Mouse (Mus musculus) limb, embryonic 11.5 days (tissue): ENCODE measurements around the gene Gm6367. TPM values are rescaled to one million over a fixed set of nuclear protein-coding genes. Genes with fewer than 3 reads are reported as not detected.
"Not testable (repeated sequence)": the region's sequence is repeated elsewhere in the genome, so short reads cannot be mapped to it uniquely, and the experiment has no call there.

ENCODE experiments used
- ATAC-seq: fragments of 200-750 bp; cut with Nextera tagmentation; 2 replicates; pipeline ENCODE4 v1.8.0; 2017; ENCODE audit warnings: low read depth; ENCODE audit not compliant: insufficient number of reproducible peaks, low FRiP score, low TSS enrichment
- DNase-seq: peaks from one replicate; pipeline ENCODE4 v3.0.0-alpha.2; 2015; ENCODE audit warnings: low spot score
- H3K27ac ChIP-seq: fragments of 300-500 bp; sonication (generic); replicated peaks from 2 replicates; pipeline ENCODE4 v1.5.1; 2014; ENCODE audit warnings: low read depth, mild to moderate bottlenecking, low read length
- H3K27me3 ChIP-seq: fragments of 300-500 bp; sonication (generic); 2 replicates; pipeline ENCODE4 v1.6.1; 2014; ENCODE audit warnings: mild to moderate bottlenecking, low read length, mixed read lengths; ENCODE audit not compliant: control insufficient read depth, insufficient read depth
- H3K36me3 ChIP-seq: fragments of 300-500 bp; sonication (generic); 2 replicates; pipeline ENCODE4 v1.6.1; 2014; ENCODE audit warnings: mild to moderate bottlenecking, low read length, moderate library complexity, mixed read lengths; ENCODE audit not compliant: control insufficient read depth, insufficient read depth
- H3K4me1 ChIP-seq: fragments of 300-500 bp; sonication (generic); 2 replicates; pipeline ENCODE4 v1.6.1; 2014; ENCODE audit warnings: low read length, mixed read lengths; ENCODE audit not compliant: control insufficient read depth, insufficient read depth
- H3K4me2 ChIP-seq: fragments of 300-500 bp; sonication (generic); 2 replicates; pipeline ENCODE4 v1.6.1; 2014; ENCODE audit warnings: low read depth, mild to moderate bottlenecking, moderate library complexity; ENCODE audit not compliant: severe bottlenecking
- H3K4me3 ChIP-seq: fragments of 300-500 bp; sonication (generic); 2 replicates; pipeline ENCODE4 v1.5.1; 2014; ENCODE audit warnings: low read depth, low read length
- H3K9ac ChIP-seq: fragments of 300-500 bp; sonication (generic); 2 replicates; pipeline ENCODE4 v1.6.1; 2014; ENCODE audit warnings: mild to moderate bottlenecking, low read length
- H3K9me3 ChIP-seq: fragments of 300-500 bp; sonication (generic); 2 replicates; pipeline ENCODE4 v1.6.1; 2016; ENCODE audit warnings: low read length; ENCODE audit not compliant: control insufficient read depth
- WGBS: fragments of 180-500 bp; shearing (Covaris S2); extraction: QIAGEN DNeasy Blood & Tissue Kit; methylation state at CpG from one replicate; pipeline ENCODE4 v1.1.7; 2014; 5-methylcytosine and 5-hydroxymethylcytosine counted together
- polyA plus RNA-seq: library from polyadenylated mRNA; unstranded; fragments of >200 nt; fragmentation: Nextera tagmentation; extraction: Ambion mirVana; gene quantifications from 2 replicates; pipeline ENCODE4 v1.2.1, GENCODE M21; 2014

The Gm6367 gene
- polyA plus RNA-seq = not detected in 2 replicates

GRCm38 (mm10) chr5:94988326-94988725, at the start of gene Gm6367:
Gene Gm6367, plus strand, starts transcription at chr5:94988626.
- H3K27ac ChIP-seq, H3K4me2 ChIP-seq, ATAC-seq, H3K9me3 ChIP-seq, H3K4me3 ChIP-seq, H3K4me1 ChIP-seq, DNase-seq, H3K27me3 ChIP-seq, H3K9ac ChIP-seq, H3K36me3 ChIP-seq: not testable (repeated sequence)
- WGBS = no CpG with 5 or more reads among the region's 2 CpGs

Other genes with a start within 250 kb of the Gm6367 start
- not detected in 2 replicates for gene Gm3183, start 123.2 kb upstream of the Gm6367 start, polyA plus RNA-seq
- not detected in 2 replicates for gene Gm7942, start 118.3 kb downstream of the Gm6367 start, polyA plus RNA-seq
- gene Gm16513, start 194.0 kb downstream of the Gm6367 start, polyA plus RNA-seq = not detected in 2 replicates